Mouse (Mus musculus): ENCODE data around the gene Fkbp3.
"Not testable (repeated sequence)": the region's sequence is repeated elsewhere in the genome, so short reads cannot be mapped to it uniquely, and the experiment has no call there.

Gene Fkbp3

DNA sequence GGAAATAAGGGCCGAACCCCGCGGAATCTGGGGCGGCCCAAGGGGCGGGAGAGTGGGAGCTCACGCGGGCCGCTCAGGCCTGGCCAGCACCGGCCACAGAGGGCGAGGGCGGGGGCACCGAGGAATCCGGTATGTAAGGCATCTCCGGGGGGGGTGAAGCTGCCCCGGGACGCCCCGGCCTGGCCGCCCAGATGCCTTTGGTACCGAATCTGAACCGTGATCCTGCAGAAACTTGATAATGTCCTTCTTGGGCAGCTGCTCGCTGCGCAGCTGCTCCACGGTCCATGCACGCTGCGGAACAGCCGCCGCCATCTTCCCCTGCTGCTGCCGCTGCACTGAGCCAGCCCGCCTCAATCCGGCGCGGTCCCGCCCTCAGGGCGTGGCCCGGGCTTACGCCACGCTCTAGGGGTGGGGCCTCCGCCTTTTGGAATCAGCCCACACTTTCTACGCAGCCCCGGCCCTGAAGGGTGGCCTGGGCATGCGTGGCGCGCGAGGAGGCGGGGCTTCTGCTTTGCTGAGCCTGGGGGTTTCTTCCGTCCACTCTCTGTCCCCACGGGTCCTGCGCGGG is at the start of gene Fkbp3:
Fkbp3 (minus strand) TSS at position 397 of the 568 bp plus-strand sequence.
- peak; percentile 95 to 96 for DNase-seq (ENCODE audit: low spot score in 2 of 2)

DNA sequence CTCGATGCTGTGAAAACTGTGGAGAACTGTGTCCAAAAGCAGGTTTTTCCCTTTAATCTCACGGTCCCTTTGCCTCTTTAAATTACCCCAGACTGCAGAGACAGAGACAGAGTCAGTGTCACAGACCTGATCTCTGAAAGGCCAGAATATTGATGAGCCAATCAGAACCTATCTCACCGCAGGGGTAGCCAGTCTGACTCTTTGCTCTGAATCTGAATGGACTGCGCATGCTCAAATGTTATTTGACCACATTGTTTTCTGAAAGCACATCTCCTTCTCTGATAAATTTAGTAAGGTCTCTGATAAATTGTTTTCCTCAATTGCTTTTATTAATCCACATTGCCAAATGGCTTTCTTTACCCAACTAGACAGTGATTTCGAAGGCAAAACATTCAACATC is 45.6 kb upstream of the Fkbp3 start:
- no peak for DNase-seq (ENCODE audit: low spot score in 2 of 2)

DNA sequence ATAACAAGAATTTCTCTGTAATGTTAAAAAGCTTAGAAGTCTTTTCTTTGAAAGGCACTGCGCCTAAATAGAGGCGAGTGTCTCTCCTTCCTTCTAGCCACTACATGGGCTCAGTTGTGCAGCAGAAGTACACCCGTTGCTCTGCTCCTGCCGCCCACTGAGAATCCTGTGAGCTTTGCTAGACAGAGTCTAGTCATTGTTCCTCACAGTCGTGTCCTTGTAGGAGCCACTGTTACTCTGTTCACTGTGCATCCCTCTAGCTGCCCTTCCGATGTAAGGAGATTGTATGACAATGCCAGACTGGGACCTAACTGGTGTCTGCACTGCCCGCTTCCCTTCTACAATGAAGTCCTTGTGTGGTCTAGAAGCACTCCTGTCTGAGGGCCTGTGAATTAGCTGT is 45.2 kb upstream of the Fkbp3 start:
- no peak for DNase-seq (ENCODE audit: low spot score in 2 of 2)

DNA sequence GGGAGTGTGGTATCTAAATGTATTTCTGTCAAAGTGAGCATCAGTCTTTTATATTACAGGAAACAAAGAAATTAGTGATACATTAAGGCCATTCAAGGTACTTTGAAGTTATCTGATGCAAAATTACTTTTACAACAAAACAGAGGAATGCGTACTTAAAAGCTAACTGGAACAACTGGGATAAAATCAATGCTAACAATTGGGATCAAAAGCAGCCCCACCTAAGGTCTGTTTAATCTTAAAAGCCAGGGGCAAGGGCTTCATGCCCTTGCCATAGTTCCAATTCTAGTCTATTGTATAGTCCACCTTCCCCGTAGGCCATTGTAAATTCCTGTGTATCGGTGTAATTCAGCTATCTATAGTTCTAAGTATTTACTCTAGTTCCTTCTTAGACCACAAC is 41.2 kb upstream of the Fkbp3 start:
- not testable (repeated sequence) for DNase-seq (ENCODE audit: low spot score in 2 of 2)

DNA sequence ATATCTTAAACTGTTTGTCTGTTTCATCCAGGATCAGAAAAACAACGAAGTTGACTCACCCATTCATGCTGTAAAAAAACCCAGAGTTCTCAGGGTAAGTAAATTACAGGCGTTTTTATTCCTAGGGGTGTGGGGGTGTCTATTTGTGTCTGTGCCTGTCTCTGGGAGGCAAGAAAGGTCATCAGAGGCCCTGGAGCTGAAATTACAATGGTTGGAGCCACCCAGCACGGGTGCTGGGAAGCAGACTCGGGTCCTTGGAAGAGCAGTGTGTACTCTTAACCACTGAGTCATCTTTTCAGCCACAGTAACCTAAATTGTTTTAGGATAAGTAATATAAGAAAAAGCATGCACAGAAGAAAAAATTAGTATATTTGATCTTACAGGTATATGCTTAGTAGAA is 40.1 kb upstream of the Fkbp3 start:
- DNase-seq (ENCODE audit: low spot score in 2 of 2): no peak

DNA sequence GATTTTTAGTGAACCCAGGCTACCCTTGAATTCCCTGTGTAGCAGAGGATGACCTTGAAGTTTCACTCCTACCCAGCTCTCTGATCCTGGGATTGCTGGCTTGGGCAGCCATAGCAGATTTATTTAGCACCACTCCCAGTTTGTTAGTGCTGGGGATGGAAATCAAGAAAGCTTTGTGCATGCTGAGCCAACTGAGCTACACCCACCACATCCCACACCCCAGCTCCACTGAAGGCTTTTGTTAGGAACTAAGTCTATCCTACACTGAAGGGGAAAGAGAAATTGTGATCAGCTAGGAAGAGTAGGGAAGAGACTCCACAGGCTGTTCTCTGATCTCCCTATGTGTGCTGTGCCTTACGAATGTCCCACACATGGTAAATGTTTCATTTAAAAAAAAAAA is 39.0 kb upstream of the Fkbp3 start:
- no peak for DNase-seq (ENCODE audit: low spot score in 2 of 2)

DNA sequence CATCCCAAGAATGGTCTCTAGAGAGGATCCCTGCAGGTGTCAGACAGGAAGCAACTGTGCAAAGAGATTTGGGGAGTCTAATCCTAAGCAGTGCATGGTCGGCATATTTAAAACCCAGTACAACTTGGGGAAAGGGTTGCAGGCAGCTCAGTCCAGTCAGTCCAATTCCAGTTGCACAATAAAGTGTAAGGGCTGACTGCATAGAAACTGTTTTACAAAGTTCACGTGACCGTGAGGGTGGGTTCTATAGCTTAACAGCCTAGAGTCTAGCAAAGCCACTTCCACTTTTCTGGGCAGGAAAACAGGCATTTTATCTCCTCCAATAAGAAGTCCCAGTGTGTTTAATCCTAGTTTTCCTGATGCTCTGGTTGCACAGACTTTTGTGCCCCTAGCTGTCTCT is 37.7 kb upstream of the Fkbp3 start:
- no peak for DNase-seq (ENCODE audit: low spot score in 2 of 2)

DNA sequence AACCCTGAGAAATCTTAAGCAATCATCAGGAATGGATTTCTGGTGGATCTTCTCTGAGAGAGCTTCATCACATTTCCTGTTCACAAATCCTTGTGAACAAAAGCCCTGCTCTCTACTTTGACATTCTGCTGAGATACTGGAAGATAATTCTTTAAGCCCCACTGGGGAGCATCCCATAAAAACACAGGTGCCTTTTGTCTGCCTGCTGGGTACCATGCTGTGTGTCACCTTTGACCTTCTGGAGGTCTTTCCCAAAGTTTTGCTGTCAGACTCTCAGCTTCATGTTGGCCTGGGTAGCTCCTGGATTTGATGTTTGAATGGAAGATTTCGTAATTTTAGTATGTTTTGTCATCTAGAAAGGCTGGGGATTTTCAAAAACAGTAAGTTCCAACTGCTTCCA is 34.9 kb upstream of the Fkbp3 start:
- peak in 1 of 2 experiments; percentile 2 for DNase-seq (ENCODE audit: low spot score in 2 of 2)

DNA sequence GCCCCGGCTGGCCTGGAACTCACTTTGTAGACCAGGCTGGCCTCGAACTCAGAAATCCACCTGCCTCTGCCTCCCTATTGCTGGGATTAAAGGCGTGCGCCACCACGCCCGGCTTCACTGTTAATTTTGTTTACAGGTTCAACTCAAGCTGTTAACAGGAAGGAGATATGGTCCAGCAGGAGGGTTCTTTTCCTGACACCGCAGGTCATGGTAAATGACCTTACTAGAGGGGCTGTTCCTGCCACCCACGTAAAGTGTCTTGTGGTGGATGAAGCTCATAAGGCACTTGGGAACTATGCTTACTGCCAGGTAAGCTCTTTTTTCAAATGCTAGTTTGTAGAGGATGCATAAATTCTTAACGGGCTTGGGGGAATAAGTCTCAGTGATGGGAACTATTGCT is 3.1 kb upstream of the Fkbp3 start:
- no peak for DNase-seq (ENCODE audit: low spot score in 2 of 2)

DNA sequence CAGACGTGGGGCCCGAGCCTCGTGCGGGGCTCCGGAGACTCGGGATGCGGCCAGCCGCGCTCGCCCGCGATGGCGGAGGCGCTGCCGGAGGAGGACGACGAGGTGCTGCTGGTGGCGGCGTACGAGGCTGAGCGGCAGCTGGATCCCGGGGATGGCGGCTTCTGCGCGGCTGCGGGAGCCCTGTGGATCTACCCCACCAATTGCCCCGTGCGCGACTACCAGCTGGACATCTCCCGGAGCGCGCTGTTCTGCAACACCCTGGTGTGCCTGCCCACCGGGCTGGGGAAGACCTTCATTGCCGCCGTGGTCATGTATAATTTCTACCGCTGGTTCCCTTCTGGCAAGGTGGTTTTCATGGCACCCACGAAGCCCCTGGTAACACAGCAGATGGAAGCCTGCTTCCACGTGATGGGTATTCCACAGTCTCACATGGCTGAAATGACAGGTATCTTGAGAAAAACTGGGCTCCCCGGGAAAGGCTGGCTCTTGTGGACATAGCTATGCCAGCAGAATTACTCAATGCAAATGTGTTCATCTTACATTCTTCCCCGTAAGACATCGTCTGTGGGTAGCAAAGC is 2.0 kb upstream of the Fkbp3 start:
- no peak for DNase-seq (ENCODE audit: low spot score in 2 of 2)

DNA sequence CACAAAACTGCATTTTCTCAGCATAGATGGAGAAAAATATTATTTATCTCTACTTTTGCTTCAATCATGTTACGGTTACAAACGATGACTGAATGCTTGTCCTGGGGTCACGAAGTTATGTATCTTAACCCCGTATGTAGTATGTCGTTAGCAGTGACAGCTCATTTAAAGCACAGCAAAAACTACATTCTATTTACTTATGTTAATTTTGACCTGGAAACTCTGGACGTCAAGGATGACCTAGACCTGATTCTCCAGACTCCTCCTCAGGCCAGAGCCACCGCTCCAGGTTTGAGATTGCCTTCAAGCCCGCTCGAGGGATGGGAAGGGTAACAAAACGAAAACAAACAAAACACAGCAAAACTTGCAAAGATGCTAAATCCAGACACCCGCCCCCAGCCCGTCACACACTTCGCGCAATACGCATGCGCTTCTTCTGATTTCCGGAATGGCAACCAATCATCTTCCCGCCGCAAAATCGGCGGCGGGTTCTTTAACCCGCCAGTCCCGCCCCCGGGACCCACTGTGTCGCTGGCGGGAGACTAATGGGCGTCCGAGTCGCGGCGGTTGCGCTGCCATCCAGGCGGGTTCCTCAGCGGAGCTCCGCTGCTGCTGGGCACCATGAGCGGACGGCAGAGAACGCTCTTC is 1.4 kb upstream of the Fkbp3 start, which contains the start of gene Fancm:
Fancm (plus strand) TSS at position 519 of the 648 bp plus-strand sequence.
- peak; percentile 83 to 86 for DNase-seq (ENCODE audit: low spot score in 2 of 2)

DNA sequence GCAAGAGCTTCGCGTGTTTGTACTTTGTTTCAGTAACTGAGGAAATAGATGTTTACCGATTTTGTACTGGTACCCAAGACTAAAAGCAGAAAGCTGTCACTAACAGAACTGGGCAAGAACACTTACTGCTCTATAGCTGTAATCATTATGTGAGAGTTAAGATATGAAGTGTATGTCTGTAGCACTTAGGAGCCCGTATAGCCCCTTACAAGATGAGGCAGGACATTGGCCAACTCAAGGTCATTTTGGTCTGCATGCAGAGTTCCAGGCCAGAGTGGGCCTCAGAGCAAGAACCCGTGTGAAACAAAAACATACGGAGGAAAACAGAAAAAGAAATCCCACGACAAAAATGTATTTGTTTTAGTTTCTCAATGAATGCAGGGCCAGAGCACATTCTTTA is 844 bp upstream of the Fkbp3 start:
- no peak for DNase-seq (ENCODE audit: low spot score in 2 of 2)

DNA sequence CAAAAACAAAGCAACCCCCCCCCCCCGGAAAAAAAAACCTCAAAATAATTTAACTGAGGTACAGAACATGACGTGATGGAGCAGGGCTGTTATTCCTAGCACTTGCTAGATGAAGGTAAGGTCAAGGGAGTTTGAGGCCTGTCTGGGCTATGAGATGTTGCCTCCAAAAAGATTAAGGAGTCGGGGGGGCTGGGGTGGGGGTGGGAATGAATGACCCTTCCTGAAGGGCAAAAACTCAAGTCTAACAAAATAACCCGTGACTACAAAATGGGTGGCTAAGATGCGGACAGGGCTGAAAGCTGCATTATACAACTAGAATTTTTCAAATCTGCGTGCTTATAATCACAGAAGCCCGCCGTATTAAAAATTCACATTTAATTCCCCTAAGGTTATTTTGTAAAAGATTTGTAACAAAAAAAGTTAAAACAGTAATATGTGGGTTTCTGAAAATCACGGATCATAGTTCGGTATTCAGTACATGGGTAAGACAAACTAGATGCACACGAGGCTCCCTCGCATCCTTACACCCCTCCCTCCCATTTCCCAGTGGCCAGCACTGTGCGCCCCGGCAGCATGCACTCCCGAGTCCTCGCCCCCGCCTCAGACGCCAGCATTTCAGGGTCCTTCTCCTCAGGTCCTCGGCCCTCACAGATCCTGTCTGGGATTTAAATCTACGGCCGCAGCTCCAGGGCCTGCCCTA is 746 bp downstream of the Fkbp3 start:
- DNase-seq (ENCODE audit: low spot score in 2 of 2): no peak

DNA sequence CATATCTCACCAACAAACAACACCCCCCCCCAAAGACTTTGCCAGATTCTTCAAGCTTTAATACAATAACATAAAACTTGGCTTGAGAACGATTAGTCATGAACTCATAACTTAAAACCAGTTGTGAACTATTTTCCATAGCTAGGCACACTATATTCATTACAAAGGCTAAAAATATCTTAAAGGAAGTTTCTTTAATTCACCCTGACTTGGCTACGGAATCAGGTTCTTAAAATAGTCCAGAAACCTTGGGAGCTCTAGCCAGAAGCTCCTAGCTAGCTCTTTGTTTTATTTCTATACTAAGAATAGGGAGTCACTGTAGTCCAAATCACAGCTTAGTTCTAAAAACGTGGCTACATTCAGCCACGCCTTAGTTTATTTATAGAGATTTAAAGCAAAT is 5.4 kb downstream of the Fkbp3 start:
- DNase-seq (ENCODE audit: low spot score in 2 of 2): no peak

DNA sequence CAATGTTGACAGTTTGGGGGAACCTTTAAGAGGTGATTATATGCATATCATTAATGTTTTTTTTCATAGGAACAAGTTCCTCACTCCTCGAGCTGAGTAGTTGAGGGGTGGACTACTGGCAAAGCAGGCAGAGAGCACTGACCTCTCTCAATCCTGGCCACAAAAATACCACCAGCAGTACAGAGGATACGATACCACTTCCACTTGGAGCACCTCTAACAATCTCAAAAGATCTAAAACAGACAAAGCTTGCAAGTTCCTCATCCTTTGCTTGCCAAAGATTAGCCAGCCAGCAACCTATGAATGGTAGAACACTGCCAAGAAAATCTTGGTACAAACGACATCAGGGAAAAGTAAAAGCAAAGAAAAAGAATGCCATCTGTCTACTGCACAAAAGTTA is 7.6 kb downstream of the Fkbp3 start:
- DNase-seq (ENCODE audit: low spot score in 2 of 2): no peak

DNA sequence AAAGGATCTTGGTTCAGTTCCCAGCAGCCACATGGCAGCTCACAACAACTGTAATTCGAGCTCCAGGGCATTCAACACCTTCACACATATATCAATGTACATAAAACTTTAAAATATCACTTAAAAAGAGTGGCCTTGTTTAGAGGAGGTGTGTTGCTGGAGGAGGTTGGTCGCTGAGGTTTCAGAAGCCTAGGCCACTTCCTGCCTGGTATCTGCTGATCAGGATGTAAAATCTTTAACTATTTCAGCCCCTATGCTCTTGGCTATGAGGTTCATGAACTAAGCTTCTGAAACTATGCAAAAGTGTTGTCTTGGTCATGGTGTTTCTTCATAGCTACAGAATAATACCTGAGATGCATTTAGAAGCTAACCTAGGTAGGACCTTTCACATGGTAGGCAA is 8.6 kb downstream of the Fkbp3 start:
- no peak for DNase-seq (ENCODE audit: low spot score in 2 of 2)

DNA sequence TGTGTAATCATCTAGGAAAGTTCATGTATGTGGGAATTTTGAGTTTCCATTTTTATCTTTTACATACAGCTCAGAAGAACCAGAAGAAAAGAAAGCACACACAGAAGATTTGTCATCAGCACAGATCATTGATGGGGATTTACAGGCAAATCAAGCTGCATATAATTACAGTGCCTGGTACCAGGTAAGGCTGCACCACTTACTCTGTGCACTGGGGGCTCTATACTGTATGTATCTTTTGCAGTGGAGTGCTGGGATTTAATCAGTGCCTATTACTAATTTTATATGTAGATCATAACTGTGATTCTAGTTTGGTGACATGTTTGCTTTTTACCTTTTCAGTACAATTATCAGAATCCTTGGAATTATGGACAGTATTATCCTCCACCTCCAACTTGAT is 12.7 kb downstream of the Fkbp3 start:
- DNase-seq (ENCODE audit: low spot score in 2 of 2): no peak

DNA sequence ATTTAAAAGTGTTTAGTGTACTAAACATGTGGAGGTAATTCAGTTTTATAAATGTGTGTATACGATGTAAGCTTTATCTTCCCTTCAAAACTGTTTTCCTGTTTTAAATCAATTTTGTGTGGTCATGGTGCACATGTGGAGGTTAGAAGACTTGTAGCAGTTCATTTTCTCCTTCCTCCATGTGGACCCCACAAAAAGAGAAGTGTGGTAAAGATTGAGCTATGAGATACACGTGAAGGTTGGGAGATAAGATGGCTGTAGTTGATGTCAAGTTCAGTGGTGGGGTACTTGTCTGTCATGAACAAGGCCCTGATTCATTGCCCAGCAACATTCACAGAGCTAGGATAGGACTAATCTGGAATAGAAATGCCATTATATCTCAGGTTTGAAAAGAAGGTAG is 15.6 kb downstream of the Fkbp3 start:
- no peak for DNase-seq (ENCODE audit: low spot score in 2 of 2)

DNA sequence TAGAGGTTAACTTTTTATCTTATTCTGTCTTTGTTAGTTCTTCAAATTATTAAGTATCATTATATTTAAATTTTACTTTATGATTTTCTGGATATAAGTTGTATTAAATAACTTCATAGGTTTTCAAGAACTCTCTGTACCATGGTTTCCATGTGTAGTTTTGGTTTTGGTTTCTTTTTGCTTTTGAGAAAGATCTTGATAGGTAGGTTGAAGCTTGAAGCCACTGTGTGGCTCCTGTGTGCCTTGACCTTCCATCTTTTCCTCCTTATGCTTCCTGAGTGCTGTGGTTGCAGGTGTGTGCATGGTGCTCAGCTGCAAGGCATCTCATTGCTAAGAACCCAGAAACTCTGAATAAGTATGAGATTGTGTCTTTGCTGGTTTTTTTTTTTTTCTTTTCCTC is 25.0 kb downstream of the Fkbp3 start:
- no peak for DNase-seq (ENCODE audit: low spot score in 2 of 2)

DNA sequence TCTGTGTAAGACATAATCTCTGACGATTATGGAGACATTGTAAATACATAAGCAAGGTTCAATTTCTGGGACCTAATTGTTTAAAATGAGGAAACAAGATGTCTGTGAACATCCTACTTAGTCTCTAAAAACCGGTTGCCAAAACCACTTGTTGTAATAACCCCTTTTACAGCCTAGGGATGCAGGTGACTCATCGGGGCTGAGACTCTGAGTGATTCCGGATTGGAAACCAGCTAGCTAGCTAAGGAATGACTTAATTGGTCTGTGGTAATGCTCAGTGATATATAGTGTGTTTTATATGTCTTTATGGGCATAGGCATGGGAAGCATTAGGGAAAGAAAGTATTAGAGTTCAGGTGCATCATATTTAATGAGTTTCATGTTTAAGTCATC is 36.3 kb downstream of the Fkbp3 start:
- no peak for DNase-seq (ENCODE audit: low spot score in 2 of 2)

DNA sequence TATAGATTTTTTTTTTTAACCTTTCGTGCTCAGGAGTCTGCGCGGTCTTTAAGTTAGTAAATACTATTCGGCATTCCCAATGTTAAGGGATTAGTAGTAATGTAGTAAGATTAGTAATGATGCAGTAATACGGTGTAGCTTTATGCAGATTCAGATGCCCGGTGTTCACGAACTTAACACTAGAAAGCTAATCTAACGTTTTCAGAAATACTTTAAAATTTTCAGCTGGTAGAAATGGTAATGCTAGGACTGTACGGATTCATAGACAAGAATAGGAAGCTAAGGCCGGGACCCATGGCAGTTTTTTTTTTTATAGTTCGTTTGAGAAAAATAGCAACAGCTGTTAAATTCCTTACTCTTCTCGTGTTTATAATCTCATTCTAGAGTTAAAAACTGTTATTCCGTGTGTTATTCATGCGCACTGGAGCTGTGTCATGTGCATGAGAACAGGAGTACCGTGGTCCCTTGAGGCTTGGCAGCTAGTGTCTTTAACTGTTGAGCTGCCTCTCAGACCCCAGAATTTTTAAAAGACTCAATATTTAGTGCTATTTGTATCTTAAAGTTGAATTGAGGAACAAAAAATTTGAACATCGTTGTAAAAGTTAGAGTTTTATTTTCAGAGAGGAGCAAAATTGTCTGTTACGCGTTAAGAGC is 36.8 kb downstream of the Fkbp3 start:
- no peak for DNase-seq (ENCODE audit: low spot score in 2 of 2)

DNA sequence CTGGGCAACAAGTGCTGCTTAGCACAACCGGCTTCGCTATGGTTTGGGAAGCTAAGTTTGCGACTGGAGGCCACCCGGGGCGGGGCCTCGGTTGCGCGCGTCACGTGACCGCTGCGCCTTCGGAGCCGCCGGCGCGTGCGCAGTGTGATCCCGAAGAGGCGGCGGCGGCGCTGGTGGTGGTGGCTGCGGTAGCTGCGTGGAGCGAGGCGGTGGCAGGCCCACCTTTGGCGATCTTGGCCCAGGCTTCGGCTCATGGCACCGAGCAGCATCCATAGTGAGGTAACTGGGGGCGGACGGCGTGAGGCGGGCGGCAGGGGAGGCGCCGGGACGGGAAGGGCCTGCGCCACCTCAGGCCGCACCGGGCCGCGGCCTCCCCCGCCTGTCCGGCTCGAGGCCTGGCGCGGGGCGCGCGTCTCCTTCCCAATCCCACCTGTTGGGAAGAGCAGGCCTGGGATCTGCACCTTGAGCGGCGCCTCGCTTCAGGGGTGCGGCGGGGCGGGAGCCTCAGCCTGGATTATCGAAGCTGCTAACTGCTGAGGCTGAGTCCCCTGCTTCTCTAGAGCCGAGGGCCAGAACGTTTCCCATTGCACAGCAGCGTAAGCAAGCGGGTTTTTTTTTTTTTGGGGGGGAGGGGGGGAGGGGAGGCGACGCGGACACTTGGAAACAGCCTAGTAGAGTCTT is 37.5 kb downstream of the Fkbp3 start, which contains the start of gene Prpf39:
Prpf39 (plus strand) TSS at position 144 of the 681 bp plus-strand sequence.
- peak; percentile 86 to 92 for DNase-seq (ENCODE audit: low spot score in 2 of 2)
